Mouse (Mus musculus) megakaryocyte, embryonic 14.5 days (primary cell): ENCODE data around the gene Akap3.

ENCODE experiments used
- FLI1 ChIP-seq: IDR thresholded peaks from 2 replicates; pipeline ENCODE4 v1.6.1; 2012; ENCODE audit warnings: low read length, inconsistent platforms, mixed read lengths
- GATA1 ChIP-seq: IDR thresholded peaks from 3 replicates; pipeline ENCODE4 v1.6.1; 2012; ENCODE audit warnings: mixed read lengths, low read length, inconsistent platforms, borderline replicate concordance

DNA sequence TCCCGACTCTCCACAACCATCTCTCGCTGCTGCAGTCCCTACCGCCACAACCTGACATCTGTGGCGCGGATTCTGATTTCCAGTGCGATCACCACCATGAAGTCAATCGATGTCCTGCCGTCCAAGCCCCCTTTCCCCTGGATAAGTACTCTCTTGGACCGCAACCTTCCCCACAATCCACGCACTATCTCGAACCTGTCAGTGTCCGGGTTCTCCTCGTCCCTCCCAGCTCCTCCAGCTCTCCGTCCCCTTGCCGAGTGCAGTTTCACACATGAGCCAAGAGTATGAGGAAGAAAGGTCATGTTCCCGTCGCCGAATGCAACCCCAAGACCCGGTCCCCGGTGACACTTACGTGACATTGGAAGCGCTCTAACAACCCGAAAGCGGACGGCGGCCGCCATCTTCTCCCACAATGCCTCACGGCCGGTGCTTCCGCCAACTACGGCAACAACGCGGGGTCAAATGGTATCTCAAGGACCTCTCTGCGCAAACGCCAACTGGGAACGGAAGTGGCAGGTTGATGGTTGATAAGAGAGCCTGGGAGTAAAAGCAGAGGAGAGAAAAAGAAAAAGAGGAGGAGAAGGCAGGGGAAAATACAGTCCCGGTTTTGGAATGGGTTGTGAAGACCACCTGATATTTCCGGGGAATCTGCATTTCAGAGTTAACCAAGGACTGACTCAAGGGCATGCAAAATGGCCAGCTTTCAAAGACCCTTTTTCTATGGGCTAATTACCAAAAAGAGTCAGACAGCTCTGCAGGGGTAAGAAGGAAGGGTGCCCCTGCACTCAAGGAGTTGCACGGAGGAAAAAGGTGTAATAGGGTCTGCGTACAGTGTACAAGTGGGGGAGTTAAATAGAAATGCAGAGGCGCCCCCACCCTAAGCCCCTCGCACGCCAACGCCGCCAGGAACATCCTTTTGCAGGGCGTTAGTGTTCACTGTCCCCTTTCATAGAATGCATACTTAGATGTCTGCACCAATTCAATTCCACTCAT, 3.9 kb upstream of the Akap3 start, which contains the start of gene Ndufa9:
- no peak for TF ChIP-seq GATA1
- peak; percentile 61; the same call in 1 of the 2 replicates for TF ChIP-seq FLI1
